Mouse (Mus musculus): ENCODE results near the gene Samd3. TPM values are rescaled to one million over a fixed set of nuclear protein-coding genes. Genes with fewer than 3 reads are reported as not detected.

Gene Samd3
- total RNA-seq, 2 experiments from 2014 or later: not detected

GRCm38 (mm10) chr10:26302336-26302735 lies 72.8 kb downstream of the Samd3 start:
- DNase-seq (ENCODE audit: low spot score in 2 of 2): no peak

DNA sequence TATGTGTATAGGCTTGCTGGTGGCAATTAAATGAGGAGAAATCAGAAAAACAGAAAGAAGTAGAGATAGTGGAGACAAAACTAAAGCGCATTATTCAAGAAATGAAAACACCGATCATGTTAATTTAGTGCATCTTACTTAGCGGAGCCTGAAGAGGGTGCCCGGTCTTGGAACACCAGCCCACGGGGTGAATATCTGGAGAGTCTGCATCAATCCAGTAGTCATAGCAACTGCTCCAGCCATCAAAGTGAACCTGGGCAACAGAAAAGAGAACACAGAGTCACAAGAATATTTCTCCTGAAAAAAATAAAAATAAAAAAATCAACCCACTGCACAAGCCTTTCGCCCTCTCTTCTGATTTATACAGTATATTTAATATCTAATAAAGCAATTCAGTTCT lies 74.0 kb downstream of the Samd3 start:
- DNase-seq (ENCODE audit: low spot score in 2 of 2): no peak

DNA sequence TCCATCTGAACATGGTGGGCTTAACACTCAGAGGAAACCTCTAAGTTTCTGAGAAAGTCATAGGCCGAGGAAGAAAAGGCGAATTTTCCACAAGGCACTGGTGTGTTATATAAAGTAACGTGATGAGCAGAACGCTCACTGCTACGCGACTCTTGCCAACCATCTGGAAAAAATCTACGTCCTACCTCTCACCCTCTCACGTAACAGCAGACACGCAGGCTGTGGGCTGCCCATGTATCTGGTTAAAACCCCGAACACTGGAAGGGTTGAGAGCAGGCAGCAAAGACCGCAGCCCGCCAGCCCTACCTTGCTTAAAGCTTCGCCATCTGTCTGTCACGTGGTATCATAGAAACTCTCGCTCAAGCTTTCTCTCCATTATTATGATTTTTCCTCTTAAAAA lies 84.8 kb downstream of the Samd3 start:
- no peak for DNase-seq (ENCODE audit: low spot score in 2 of 2)

GRCm38 (mm10) chr10:26320679-26321078 lies 91.2 kb downstream of the Samd3 start:
- no peak for DNase-seq (ENCODE audit: low spot score in 2 of 2)

Other genes with a start within 250 kb of the Samd3 start
- gene Gm9767, start 151.5 kb upstream of the Samd3 start, total RNA-seq (2021): not detected
- gene Tmem200a, start 150.7 kb upstream of the Samd3 start, total RNA-seq (2021): 1 to 10 TPM; 1.8 to 2.4 TPM
- gene L3mbtl3, start 146.3 kb downstream of the Samd3 start, total RNA-seq (2021): 10 to 100 TPM; 10.6 to 11.2 TPM

Data from gastrocnemius, postnatal 4 days (tissue).